Mouse (Mus musculus): ENCODE measurements around the gene Psap.

- TF ChIP-seq CTCF (IDR thresholded peaks at IDR 0.05; ENCODE audit: borderline replicate concordance, insufficient read depth, low read length), result no peak
- no peak for TF ChIP-seq POLR2A (IDR thresholded peaks at IDR 0.05; ENCODE audit: low read depth, low read length)
Measured at GRCm38 (mm10) chr10:60245635-60246034, 31.8 kb upstream of the Psap start.

Measured in embryonic fibroblast, embryonic 13.5 days (primary cell).